Mouse (Mus musculus): ENCODE results near the gene Spc24.
"Not testable (repeated sequence)": the region's sequence is repeated elsewhere in the genome, so short reads cannot be mapped to it uniquely, and the experiment has no call there.

Gene Spc24

GRCm38 (mm10) chr9:21760155-21761088 lies at the start of gene Spc24:
TSS of gene Spc24 (minus strand) at chr9:21760303.
- in situ Hi-C loops (cut with MboI, MseI) = no loop called here

GRCm38 (mm10) chr9:21808561-21808960 lies 48.5 kb upstream of the Spc24 start:
- in situ Hi-C loops (cut with MboI, MseI) = no loop called here

GRCm38 (mm10) chr9:21806976-21807375 lies 46.9 kb upstream of the Spc24 start:
- in situ Hi-C loops (cut with MboI, MseI) = no loop called here

- in situ Hi-C loops (cut with MboI, MseI) = no loop called here
Observed at GRCm38 (mm10) chr9:21806363-21806762, 46.3 kb upstream of the Spc24 start.

- in situ Hi-C loops (cut with MboI, MseI) = no loop called here
Observed at GRCm38 (mm10) chr9:21803986-21804644, 44.0 kb upstream of the Spc24 start.

- in situ Hi-C loops (cut with MboI, MseI) = no loop called here
Observed at GRCm38 (mm10) chr9:21801591-21801990, 41.5 kb upstream of the Spc24 start.

GRCm38 (mm10) chr9:21801121-21801520 lies 41.0 kb upstream of the Spc24 start:
- in situ Hi-C loops (cut with MboI, MseI) = no loop called here

GRCm38 (mm10) chr9:21799010-21799350 lies 38.9 kb upstream of the Spc24 start:
- in situ Hi-C loops (cut with MboI, MseI) = no loop called here

- in situ Hi-C loops (cut with MboI, MseI) = no loop called here
Observed at GRCm38 (mm10) chr9:21798345-21799009, 38.4 kb upstream of the Spc24 start, which contains the start of gene Kank2. TSS of gene Kank2 (minus strand) at chr9:21798744.

GRCm38 (mm10) chr9:21797921-21798344 lies 37.8 kb upstream of the Spc24 start:
- in situ Hi-C loops (cut with MboI, MseI) = no loop called here

- in situ Hi-C loops (cut with MboI, MseI) = no loop called here
Observed at GRCm38 (mm10) chr9:21796919-21797318, 36.8 kb upstream of the Spc24 start.

GRCm38 (mm10) chr9:21796259-21796658 lies 36.2 kb upstream of the Spc24 start:
- in situ Hi-C loops (cut with MboI, MseI) = no loop called here

GRCm38 (mm10) chr9:21795579-21795978 lies 35.5 kb upstream of the Spc24 start:
- in situ Hi-C loops (cut with MboI, MseI) = no loop called here

GRCm38 (mm10) chr9:21794925-21795324 lies 34.8 kb upstream of the Spc24 start:
- in situ Hi-C loops (cut with MboI, MseI) = no loop called here

- in situ Hi-C loops (cut with MboI, MseI) = no loop called here
Observed at GRCm38 (mm10) chr9:21794344-21794834, 34.3 kb upstream of the Spc24 start.

GRCm38 (mm10) chr9:21793507-21793906 lies 33.4 kb upstream of the Spc24 start:
- in situ Hi-C loops (cut with MboI, MseI) = not testable (repeated sequence)

- in situ Hi-C loops (cut with MboI, MseI) = no loop called here
Observed at GRCm38 (mm10) chr9:21792644-21793043, 32.5 kb upstream of the Spc24 start.

- in situ Hi-C loops (cut with MboI, MseI) = no loop called here
Observed at GRCm38 (mm10) chr9:21791861-21792260, 31.8 kb upstream of the Spc24 start.

- in situ Hi-C loops (cut with MboI, MseI) = no loop called here
Observed at GRCm38 (mm10) chr9:21788234-21788633, 28.1 kb upstream of the Spc24 start.

- in situ Hi-C loops (cut with MboI, MseI) = no loop called here
Observed at GRCm38 (mm10) chr9:21787654-21788053, 27.6 kb upstream of the Spc24 start.

- in situ Hi-C loops (cut with MboI, MseI) = no loop called here
Observed at GRCm38 (mm10) chr9:21786906-21787305, 26.8 kb upstream of the Spc24 start.

GRCm38 (mm10) chr9:21786309-21786708 lies 26.2 kb upstream of the Spc24 start:
- in situ Hi-C loops (cut with MboI, MseI) = not testable (repeated sequence)
